Mouse (Mus musculus) heart, embryonic 16.5 days (tissue): ENCODE data around the gene Ndufa3. TPM values are rescaled to one million over a fixed set of nuclear protein-coding genes. Genes with fewer than 3 reads are reported as not detected.
A peak's percentile ranks its signal among the peaks of the same experiment; 100 is the strongest.

Experiments
- ATAC-seq: fragments of 200-750 bp; cut with Nextera tagmentation; replicated peaks from 2 replicates; pipeline ENCODE4 v1.8.0; 2017; ENCODE audit warnings: moderate number of reproducible peaks; ENCODE audit not compliant: insufficient read depth, low FRiP score; ENCODE audit errors: extremely low read depth
- H3K27ac ChIP-seq: fragments of 300-500 bp; sonication (generic); 2 replicates; pipeline ENCODE4 v1.5.1; 2014; ENCODE audit warnings: mild to moderate bottlenecking, low read length, control low read depth, moderate library complexity
- H3K27me3 ChIP-seq: fragments of 300-500 bp; sonication (generic); 2 replicates; pipeline ENCODE4 v1.6.1; 2014; ENCODE audit warnings: low read length, mixed read lengths; ENCODE audit not compliant: control insufficient read depth, insufficient read depth
- H3K36me3 ChIP-seq: fragments of 300-500 bp; sonication (generic); 2 replicates; pipeline ENCODE4 v1.6.1; 2014; ENCODE audit not compliant: control insufficient read depth, insufficient read depth
- H3K4me1 ChIP-seq: fragments of 300-500 bp; sonication (generic); 2 replicates; pipeline ENCODE4 v1.6.1; 2014; ENCODE audit warnings: low read length, mixed read lengths; ENCODE audit not compliant: control insufficient read depth, insufficient read depth
- H3K4me2 ChIP-seq: fragments of 300-500 bp; sonication (generic); 2 replicates; pipeline ENCODE4 v1.6.1; 2014; ENCODE audit warnings: low read depth, mild to moderate bottlenecking, control low read depth, low read length
- H3K4me3 ChIP-seq: fragments of 300-500 bp; sonication (generic); 2 replicates; pipeline ENCODE4 v1.5.1; 2014; ENCODE audit warnings: mild to moderate bottlenecking, control low read depth, low read length
- H3K9ac ChIP-seq: fragments of 300-500 bp; sonication (generic); 2 replicates; pipeline ENCODE4 v1.6.1; 2014; ENCODE audit warnings: low read length, control low read depth
- H3K9me3 ChIP-seq: fragments of 300-500 bp; sonication (generic); replicated peaks from 2 replicates; pipeline ENCODE4 v1.6.1; 2016; ENCODE audit warnings: low read length; ENCODE audit not compliant: control insufficient read depth
- WGBS: fragments of 180-500 bp; shearing (Covaris S2); extraction: QIAGEN DNeasy Blood & Tissue Kit; methylation state at CpG from one replicate; pipeline ENCODE4 v1.1.7; 2014; 5-methylcytosine and 5-hydroxymethylcytosine counted together
- polyA plus RNA-seq: library from polyadenylated mRNA; unstranded; fragments of >200 nt; fragmentation: Nextera tagmentation; extraction: Ambion mirVana; gene quantifications from 2 replicates; pipeline ENCODE4 v1.2.1, GENCODE M21; 2015

Ndufa3 gene
- polyA plus RNA-seq, 1 experiment from 2014 or later: 644 TPM

DNA sequence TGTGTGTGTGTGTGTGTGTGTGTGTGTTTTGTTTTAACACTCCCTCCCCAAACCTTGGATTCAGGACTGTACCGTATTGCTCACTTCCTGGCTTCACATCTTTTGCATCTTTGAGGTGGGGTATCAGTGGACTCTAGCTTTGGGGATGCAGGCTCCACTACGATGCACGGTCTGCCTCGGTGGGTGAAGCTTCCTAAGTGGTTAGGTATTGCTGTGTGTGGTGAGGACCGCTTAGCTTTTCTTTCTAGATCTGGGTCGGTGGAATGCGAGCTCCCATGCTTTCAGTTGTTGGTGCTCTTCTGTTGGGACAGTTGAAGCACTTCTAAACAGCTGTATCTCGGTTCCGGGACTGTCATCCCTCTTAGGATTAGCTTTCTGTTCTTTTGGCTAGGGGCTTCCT is 29.0 kb downstream of the Ndufa3 start:
- H3K27ac ChIP-seq: no peak overlapping the region; the same call in 1 of the 2 replicates

GRCm38 (mm10) chr7:3646641-3647040 is 29.5 kb downstream of the Ndufa3 start:
- no peaks in the 10 kb centered on the region for H3K9me3 ChIP-seq

More for the DNA sequence above, 29.0 kb downstream of the Ndufa3 start:
- Histone ChIP-seq H3K4me3 (peak overlapping the region; percentile 95), H3K4me1 (peaks cover 33% of the 10 kb centered on the region), H3K4me2 (peak overlapping the region; percentile 89), H3K9ac (peak overlapping the region; percentile 99), H3K27me3 (no peaks in the 10 kb centered on the region), H3K9me3 (no peaks in the 10 kb centered on the region), H3K36me3 (peaks cover 12% of the 10 kb centered on the region)
- WGBS: 6% methylated on average over 9 of the region's 9 CpGs
- ATAC-seq: no peak

GRCm38 (mm10) chr7:3656966-3657365 is 39.8 kb downstream of the Ndufa3 start:
- no peaks in the 10 kb centered on the region for H3K9me3 ChIP-seq
- peaks cover 88% of the 10 kb centered on the region for H3K36me3 ChIP-seq
- WGBS: 71% methylated on average over 4 of the region's 4 CpGs
- ATAC-seq: no peak
- no peaks in the 10 kb centered on the region for H3K4me1 ChIP-seq
- H3K27ac ChIP-seq: no peak overlapping the region
- no peak overlapping the region for H3K9ac ChIP-seq
- no peak overlapping the region for H3K4me3 ChIP-seq
- no peak overlapping the region for H3K4me2 ChIP-seq
- no peaks in the 10 kb centered on the region for H3K27me3 ChIP-seq

More at GRCm38 (mm10) chr7:3646641-3647040, 29.5 kb downstream of the Ndufa3 start:
- 51% methylated on average over 4 of the region's 4 CpGs for WGBS
- Histone ChIP-seq H3K4me2 (peak overlapping the region; percentile 89), H3K9ac (peak overlapping the region; percentile 99), H3K4me3 (peak overlapping the region; percentile 95), H3K27ac (no peak overlapping the region), H3K4me1 (peaks cover 33% of the 10 kb centered on the region), H3K27me3 (no peaks in the 10 kb centered on the region), H3K36me3 (peaks cover 14% of the 10 kb centered on the region)
- ATAC-seq: no peak

DNA sequence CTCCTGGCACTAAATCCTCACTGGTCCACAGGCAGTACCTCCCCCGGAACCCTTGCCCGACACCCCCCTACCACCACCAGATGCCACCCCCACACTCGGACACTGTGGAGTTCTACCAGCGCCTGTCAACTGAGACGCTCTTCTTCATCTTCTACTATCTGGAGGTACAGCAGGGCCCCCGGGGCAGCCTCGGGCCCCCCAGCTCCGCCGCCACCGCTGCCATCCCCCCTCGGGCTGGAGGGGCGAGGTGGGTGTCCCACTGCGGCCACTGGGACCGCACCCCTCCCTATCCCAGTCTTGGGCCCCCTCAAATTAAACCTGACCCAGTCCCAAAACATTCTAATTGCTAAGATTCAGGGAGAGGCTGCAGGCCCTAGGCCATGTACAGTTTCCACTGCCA is 41.4 kb downstream of the Ndufa3 start:
- Histone ChIP-seq H3K4me2 (no peak overlapping the region), H3K27ac (no peak overlapping the region), H3K9ac (no peak overlapping the region), H3K4me1 (peaks cover 4% of the 10 kb centered on the region), H3K27me3 (no peaks in the 10 kb centered on the region), H3K4me3 (no peak overlapping the region), H3K36me3 (peaks cover 84% of the 10 kb centered on the region), H3K9me3 (no peaks in the 10 kb centered on the region)
- ATAC-seq: no peak
- 94% methylated on average over 14 of the region's 14 CpGs for WGBS

DNA sequence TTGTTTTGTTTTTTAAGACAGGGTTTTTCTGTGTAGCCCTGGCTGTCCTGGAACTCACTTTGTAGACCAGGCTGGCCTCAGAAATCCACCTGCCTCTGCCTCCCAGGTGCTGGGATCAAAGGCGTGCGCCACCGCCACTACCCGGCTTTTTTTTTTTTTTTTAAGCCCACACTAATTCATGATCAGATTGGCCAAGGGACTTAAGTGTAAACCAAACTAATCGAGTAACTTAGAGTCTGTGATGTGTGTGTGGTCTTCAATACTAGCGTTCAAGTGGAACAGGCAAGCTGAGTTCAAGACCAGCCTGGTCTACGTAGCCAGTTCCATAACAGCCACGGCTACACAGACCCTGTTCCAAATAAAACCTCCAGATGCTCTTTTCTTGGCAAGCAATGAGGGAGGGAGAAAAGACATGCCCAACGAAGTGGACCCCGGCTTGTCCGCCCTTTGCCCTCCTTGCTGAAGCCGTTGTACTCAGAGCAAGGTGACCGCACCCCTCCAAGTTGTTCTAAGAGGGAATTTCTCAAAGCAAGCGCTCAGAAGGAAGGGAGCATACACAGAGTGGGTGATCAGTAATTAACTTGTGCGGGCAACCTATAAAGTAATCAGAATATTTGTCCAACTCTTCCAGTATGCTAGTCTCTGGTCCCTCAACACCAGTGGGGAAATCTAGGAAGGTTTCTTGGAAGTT is 47.5 kb downstream of the Ndufa3 start:
- peak; percentile 38 for ATAC-seq
- WGBS: 26% methylated on average over 15 of the region's 15 CpGs
- peak overlapping the region; percentile 79 for H3K4me3 ChIP-seq

GRCm38 (mm10) chr7:3665215-3666114 is 48.3 kb downstream of the Ndufa3 start, which contains the start of gene Leng1:
Gene Leng1 (minus strand): TSS chr7:3665840.
- Histone ChIP-seq H3K9me3 (no peaks in the 10 kb centered on the region), H3K4me3 (peak within 1 kb of the TSS; percentile 79), H3K4me1 (peaks cover 28% of the 10 kb centered on the region), H3K27me3 (no peaks in the 10 kb centered on the region), H3K9ac (peak within 1 kb of the TSS; percentile 87), H3K4me2 (peak within 1 kb of the TSS; percentile 87), H3K27ac (peak within 1 kb of the TSS; percentile 94), H3K36me3 (peaks cover 23% of the 10 kb centered on the region)
- peak; percentile 99 for ATAC-seq
- 2% methylated on average over 45 of the region's 45 CpGs for WGBS

More for the DNA sequence above, 47.5 kb downstream of the Ndufa3 start:
- peaks cover 31% of the 10 kb centered on the region for H3K36me3 ChIP-seq
- peak overlapping the region; percentile 87 for H3K9ac ChIP-seq
- H3K4me1 ChIP-seq: peaks cover 28% of the 10 kb centered on the region
- peak overlapping the region; percentile 87 for H3K4me2 ChIP-seq
- no peaks in the 10 kb centered on the region for H3K27me3 ChIP-seq
- no peaks in the 10 kb centered on the region for H3K9me3 ChIP-seq
- H3K27ac ChIP-seq: peak overlapping the region; percentile 94

GRCm38 (mm10) chr7:3666921-3667391 is 49.8 kb downstream of the Ndufa3 start:
- Histone ChIP-seq H3K4me1 (peaks cover 28% of the 10 kb centered on the region), H3K4me3 (peak overlapping the region; percentile 23), H3K4me2 (peak overlapping the region; percentile 7), H3K9me3 (no peaks in the 10 kb centered on the region), H3K27me3 (no peaks in the 10 kb centered on the region), H3K9ac (peak overlapping the region; percentile 43; the same call in 1 of the 2 replicates), H3K27ac (no peak overlapping the region), H3K36me3 (peaks cover 11% of the 10 kb centered on the region)
- 8% methylated on average over 14 of the region's 14 CpGs for WGBS
- ATAC-seq: no peak
